Mouse (Mus musculus): ENCODE measurements around the gene Chd2.
"Not testable (repeated sequence)": the region's sequence is repeated elsewhere in the genome, so short reads cannot be mapped to it uniquely, and the experiment has no call there.

Gene Chd2

GRCm38 (mm10) chr7:73521277-73522193 is 20.1 kb downstream of the Chd2 start:
- DNase-seq (ENCODE audit: low read depth, low spot score), result no peak

- DNase-seq (ENCODE audit: low read depth, low spot score), result no peak
These were observed 21.4 kb downstream of the Chd2 start for GRCm38 (mm10) chr7:73520231-73520630.

DNA sequence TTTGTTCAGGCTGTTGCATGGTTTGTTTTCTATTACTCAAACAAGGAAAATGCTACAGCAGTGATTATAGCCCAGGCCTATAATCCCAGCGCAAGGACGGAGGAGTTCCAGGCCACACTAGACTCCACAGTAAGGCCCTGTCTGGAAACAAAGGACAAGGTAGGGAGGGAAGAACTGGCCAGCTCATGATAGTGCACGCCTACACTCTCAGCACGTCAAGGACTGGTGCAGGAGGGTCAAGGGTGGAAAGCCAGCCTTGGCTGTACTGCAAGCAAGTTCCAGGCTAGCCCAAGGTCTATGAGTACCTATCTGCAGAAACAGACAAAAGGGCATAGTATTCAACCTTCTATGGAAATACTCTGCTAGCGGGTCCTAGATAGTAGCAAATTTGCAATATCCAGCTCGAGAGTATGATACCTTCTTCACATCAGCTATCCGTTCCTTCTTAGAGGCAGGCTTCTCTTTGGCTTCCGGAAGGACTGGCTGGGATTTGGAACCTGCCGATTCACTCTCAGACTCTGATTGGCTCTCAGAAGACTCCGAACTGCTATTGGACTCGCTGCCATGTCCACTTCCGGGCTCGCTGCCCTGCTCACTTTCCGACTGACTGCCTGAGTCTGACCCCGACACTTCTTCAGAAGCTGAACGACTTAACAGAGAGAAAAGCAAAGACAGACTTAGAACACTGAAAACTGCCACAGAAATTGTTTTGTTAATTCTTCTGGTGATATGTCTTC is 22.4 kb downstream of the Chd2 start:
- DNase-seq (ENCODE audit: low read depth, low spot score), result no peak

DNA sequence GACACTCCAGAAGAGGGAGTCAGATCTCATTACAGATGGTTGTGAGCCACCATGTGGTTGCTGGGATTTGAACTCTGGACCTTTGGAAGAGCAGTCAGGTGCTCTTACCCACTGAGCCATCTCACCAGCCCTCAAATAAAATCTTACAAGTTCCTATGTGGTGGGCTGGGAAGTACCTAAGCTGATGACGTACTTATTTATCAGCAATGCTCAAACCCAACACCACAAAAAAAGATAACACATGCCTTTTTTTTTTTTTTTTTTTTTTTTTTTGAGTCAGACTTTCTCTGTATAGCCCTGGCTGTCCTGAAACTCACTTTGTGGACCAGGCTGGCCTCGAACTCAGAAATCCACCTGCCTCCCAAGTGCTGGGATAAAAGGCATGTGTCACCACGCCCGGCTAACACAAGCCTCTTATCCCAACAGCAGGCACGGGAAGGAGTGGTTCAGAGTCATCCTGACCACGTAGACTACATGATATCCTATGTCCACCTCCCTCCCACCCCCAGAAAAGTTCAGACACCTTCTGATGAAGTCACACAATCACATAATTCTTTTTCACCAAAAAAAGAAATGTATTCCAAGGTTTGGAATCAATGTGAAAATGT is 23.2 kb downstream of the Chd2 start:
- not testable (repeated sequence) for DNase-seq (ENCODE audit: low read depth, low spot score)

DNA sequence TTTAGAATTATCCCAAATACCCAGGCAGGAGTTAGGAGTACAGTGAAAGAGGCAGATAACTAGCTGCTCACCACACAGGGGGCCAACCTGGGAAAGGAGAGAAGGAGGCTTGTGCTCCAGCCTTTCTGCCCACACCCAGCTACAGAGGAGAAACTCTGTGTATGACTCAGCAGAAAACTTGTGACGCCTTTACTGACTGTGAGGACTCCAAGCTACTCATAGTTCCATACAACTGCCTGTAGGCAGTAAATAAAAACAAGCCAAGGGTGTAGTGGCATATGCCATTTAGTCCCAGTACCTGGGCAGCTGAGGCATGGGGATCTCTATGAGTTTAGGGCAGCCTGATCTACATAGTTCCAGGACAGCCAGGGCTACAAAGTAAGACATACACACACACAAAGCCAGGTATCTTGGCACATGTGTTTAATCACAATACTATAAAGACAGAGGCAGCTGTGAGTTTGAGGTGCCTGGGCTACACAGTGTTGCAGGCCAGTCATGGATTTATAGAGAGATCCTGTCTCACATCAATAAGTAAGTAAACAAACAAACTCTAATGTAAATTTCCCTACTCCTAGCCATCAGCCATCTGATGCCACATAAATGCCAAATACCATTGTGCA is 24.1 kb downstream of the Chd2 start:
- DNase-seq (ENCODE audit: low read depth, low spot score), result peak; percentile 60

GRCm38 (mm10) chr7:73516820-73517219 is 24.8 kb downstream of the Chd2 start:
- no peak for DNase-seq (ENCODE audit: low read depth, low spot score)

DNA sequence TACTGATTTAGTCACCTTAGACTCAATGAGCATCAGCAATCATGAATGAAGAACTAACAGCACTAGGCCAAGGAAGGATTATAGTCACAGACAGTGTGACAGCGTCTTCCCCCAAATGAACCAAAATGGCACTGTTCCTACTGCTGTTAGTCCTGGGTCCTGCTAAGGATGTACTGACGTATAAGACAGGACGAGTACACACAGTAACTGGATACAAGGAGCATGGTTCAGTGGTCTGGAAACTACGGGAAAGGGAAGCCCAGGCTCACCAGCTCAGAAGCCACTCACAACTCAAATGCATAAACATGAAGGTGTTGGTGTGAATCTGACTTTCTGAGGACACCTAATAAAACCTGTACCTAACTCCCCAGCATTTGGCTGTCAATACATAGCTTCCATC is 27.1 kb downstream of the Chd2 start:
- no peak for DNase-seq (ENCODE audit: low read depth, low spot score)

- DNase-seq (ENCODE audit: low read depth, low spot score), result no peak
These were observed 29.2 kb downstream of the Chd2 start for GRCm38 (mm10) chr7:73512422-73512821.

DNA sequence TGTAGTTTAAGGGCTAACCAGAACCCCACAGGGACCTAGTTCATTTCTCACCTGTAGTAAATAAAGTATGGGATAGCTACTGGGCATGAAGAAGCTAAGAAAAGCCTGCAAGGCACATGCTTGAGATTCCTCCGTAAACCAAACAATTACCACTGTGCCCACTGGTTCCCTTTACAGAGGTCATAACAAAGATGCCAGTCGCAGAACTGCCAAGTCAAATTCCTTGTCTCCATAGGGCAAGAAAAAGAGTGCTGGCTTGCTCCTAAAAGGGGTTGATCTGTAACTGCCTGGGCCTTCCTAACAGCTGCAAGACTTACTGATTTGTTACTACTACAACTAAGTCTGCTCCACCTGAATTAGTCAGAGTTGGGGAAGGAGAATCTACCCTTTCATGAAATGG is 32.9 kb downstream of the Chd2 start:
- no peak for DNase-seq (ENCODE audit: low read depth, low spot score)

DNA sequence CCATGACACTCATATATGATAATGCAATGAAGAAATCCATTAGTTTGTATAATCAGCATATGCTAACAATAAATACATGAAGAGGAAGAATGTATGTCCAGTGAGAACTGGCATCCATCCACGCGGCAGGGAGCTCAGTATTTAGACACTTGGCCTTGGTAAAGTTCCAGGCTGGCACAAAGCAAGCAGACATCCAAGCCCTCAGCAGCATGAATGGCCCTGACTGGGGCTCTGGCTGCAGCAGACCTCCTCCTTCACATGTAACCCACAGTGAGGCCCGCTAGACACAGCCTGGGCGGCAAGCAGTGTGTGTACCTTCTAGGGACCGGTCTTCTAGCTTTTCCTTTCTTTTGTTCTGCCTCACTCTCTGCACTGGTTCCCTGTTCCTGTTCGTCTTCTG is 34.1 kb downstream of the Chd2 start:
- DNase-seq (ENCODE audit: low read depth, low spot score), result no peak

DNA sequence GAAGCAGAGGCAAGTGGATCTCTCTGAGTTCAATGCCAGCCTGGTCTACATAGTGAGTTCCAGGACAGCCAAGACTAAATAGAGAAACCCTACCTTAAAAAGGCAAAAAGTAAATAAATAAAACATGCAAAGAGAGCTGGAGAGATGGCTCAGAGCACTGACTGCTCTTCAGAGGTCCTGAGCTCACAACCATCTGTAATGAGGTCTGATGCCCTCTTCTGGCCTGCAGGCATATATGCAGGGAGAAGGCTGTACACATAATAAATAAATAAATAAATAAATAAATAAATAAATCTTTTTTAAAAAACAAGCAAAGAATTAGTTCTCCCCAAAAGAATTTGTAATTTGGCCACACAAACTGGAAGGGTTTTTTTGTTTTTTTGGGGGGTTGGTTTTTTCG is 34.8 kb downstream of the Chd2 start:
- no peak for DNase-seq (ENCODE audit: low read depth, low spot score)

DNA sequence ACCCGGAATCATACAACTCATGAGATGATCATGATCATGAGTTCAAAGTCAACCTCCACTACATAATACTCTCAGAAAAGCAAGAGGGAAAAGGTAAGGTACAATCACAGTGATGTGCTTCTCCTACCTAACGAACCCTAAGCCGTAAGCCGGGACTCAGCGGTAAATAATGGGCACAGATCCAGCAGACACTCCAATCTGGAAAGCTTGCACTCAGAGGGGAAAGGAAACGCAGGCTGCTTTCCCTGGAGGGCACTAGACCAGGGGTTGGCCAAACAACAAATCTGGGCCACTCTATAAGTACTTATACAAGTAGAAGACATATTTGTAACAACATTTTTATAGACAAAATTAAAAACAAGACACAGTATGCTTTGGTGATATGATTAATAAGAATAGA is 36.4 kb downstream of the Chd2 start:
- no peak for DNase-seq (ENCODE audit: low read depth, low spot score)

GRCm38 (mm10) chr7:73498200-73498599 is 43.4 kb downstream of the Chd2 start:
- no peak for DNase-seq (ENCODE audit: low read depth, low spot score)

GRCm38 (mm10) chr7:73489261-73489660 is 52.4 kb downstream of the Chd2 start:
- DNase-seq (ENCODE audit: low read depth, low spot score), result no peak

- no peak for DNase-seq (ENCODE audit: low read depth, low spot score)
These were observed 60.5 kb downstream of the Chd2 start for GRCm38 (mm10) chr7:73481094-73481493.

GRCm38 (mm10) chr7:73479506-73479905 is 62.1 kb downstream of the Chd2 start:
- no peak for DNase-seq (ENCODE audit: low read depth, low spot score)

GRCm38 (mm10) chr7:73478157-73479058 is 63.2 kb downstream of the Chd2 start:
- DNase-seq (ENCODE audit: low read depth, low spot score), result no peak

- no peak for DNase-seq (ENCODE audit: low read depth, low spot score)
These were observed 73.9 kb downstream of the Chd2 start for GRCm38 (mm10) chr7:73467741-73468140.

DNA sequence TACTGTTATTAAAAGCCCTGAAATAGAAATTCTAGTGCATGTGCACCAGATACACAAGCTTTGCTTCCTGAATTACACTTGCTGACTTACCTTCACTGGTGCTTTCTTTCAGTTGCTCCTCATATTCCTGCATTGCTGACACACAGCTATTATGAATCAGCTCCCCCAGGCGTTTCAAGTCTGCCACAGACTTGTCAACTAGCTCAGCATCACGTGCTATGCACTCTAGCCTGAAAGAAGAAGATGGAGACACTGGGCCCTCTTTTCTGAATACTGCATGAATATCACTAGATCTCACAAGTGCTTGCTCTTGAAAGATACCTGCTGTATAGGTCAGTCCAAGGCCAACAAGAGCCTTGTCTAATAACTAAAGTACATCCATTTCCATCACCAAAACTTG is 78.1 kb downstream of the Chd2 start:
- DNase-seq (ENCODE audit: low read depth, low spot score), result peak; percentile 20

DNA sequence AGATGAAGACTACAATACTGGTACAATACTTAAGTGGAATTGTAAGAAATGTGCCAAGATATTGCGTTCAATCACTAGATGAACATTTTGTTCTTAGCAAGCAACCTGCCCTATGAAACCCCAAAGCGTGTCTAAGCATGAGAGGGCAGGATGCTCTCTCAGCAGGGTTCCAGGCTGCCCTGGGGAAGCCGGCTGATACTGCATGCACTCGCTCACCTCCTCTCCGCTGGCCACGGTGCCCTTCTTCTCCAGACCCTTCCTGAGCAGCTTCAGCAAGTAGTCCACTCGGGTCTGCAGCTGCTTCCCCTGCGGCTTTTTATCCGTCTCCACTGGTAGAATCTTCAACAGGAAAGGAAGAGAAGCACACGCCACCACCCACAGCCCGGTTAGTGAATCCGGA is 87.5 kb downstream of the Chd2 start:
- no peak for DNase-seq (ENCODE audit: low read depth, low spot score)
